Mouse (Mus musculus): ENCODE measurements at regions not wholly inside any gene's neighbourhood (a gene's known extent, or its start where the extent isn't known, plus 50 kb on each side); places are given as distances from the start of the nearest gene placed in this dataset.

DNA sequence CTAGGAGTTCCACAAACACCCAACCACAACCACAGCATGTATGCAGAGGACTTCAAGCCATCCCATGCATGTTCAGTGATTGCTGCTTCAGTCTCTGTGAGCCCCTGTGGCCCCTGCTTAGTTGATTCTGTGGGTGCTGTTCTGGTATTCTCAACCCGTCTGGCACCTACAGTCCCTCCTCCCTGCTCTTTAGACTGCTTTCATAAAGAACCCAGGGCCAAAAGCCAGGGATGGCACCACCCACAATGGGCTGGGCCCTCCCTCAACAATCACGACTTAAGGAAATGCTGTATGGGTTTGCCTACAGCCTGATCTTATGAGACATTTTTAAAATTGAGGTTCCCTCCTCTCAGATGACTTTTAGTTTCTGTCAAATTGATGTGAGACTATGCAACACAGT, 58.9 kb upstream of the Bcl9 start:
- in situ Hi-C loops (cut with MboI, MseI): no loop called here

DNA sequence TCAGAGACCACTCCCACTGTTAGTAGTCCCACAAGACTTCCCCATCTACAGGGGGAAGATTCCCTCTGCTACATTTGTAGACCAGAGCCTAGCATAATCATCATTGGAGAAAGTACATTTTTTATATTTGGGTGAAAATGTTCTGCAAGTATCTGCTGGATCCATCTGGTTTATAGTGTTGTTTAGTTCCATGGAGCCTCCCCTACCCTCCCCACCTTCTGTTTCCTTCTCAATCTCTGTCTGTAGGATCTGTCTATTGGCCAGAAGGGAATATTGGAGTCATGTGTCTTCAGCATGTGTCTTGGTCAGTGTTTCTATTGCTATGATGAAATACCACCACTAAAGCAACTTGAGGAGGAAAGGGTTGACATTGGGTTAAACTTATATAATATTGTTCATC, 57.7 kb upstream of the Bcl9 start:
- in situ Hi-C loops (cut with MboI, MseI): no loop called here

DNA sequence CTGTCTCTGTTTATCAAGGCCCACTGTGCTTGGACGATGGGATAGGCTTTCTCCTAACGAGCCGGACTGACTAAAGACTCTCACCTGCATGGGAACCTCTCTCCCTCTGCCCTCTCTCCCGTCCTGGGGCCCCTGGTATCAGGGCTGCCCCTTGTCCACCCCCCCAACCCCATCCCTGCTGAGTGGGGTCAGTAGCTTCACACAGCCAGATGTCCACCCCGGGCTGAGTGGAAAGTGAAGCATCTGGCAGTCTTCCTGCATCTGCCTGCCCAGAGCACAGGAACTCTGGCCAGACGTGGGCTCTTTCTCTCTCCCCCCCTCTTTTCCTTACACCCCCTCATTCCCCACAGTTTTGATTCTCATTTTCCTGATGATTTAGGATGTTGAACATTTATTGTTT, 56.1 kb upstream of the Bcl9 start:
- in situ Hi-C loops (cut with MboI, MseI): no loop called here

DNA sequence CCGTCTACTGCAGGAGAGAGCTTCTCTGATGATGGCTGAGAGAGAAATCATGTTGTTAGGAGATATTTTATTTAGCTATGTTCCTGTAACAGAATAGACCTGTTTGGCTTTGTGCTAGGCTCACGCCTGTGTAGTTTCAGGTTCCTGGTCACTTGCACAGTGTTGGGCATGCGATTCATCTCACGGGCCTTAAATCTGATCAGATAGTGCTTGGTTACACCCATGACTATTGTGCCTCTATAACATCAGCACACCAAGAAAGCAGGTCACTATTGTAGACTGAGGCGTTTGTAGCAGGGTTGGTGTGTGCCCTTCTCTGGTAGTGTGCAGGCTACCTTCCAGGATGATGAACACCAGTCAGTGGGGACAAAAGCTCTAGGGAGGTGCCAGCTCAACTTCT, 54.3 kb upstream of the Bcl9 start:
- in situ Hi-C loops (cut with MboI, MseI): no loop called here

DNA sequence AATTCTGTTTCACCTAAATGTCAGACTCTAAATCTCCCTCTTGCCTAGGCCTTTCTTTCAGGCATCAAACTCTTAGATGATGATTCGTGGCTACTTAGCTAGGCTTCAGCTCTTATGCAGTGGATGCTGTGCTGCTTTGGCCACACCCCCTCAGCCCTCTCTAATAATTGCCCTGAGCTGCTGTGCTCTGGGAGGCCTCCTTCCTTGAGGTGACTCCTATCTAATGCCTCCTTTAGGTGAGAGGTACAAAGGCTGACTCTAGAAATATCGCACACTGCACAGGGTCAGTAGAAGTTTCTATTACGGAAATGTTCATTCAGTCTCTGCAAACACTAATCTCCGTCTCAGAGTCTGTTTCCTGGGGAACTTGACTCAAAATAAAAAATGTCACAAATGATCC, 51.7 kb upstream of the Bcl9 start:
- in situ Hi-C loops (cut with MboI, MseI): loop anchor here (5.0 to 10.0 kb wide), 3 partner anchors 415 to 497 kb away; partner anchors contain the start of gene Gja8 (in 1 of the 2)
